Mouse (Mus musculus) lung, adult 2 months (tissue): Measurements from ENCODE around the gene Rpl31.

Experiments
- CTCF ChIP-seq: fragments of 200-500 bp; IDR thresholded peaks from 2 replicates; pipeline ENCODE4 v1.5.1; 2011; ENCODE audit warnings: mild to moderate bottlenecking, low read length, control low read depth; ENCODE audit not compliant: insufficient read depth
- POLR2A ChIP-seq: fragments of 200-500 bp; IDR thresholded peaks from 2 replicates; pipeline ENCODE4 v1.6.1; 2011; ENCODE audit warnings: low read depth, mild to moderate bottlenecking, control low read depth, low read length, borderline replicate concordance; ENCODE audit errors: extremely low read depth

DNA sequence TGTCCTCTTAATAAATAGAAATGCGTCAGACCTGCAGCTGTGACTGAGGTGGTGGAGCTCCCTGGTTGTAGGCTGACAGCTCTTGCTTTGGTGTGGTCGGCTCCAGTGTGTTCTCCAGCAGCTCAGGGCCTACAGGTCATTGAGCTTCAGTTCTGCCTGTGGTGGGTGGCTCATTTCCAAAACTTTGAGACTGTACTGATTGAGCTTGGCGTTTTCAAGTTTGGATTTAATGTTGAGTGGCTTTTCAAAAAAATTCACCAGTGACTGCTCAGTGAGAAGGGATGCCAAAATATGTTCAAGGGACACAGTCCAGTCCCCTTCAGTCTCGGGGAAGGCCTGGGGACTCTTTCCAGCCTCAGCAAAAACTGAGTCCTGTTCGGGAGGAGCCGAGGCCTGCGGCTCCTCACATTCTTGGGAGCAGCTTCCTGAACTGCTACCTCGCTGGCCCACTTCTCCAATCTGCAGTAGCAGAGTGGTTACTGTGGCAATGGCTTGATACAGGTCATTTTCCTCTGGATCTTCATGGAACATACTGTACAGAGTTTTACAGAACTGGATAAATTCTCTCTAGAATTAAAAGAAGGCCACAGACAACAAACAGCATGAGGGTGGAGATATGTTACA is 4.7 kb downstream of the Rpl31 start:
- no peak for TF ChIP-seq CTCF
- no peak for TF ChIP-seq POLR2A
